ENCODE assay signal across 9 mouse cellular contexts in genomic region chr7:126582759-126583158, GRCm38 (mm10). TPM values are rescaled to one million over a fixed set of nuclear protein-coding genes. Genes with fewer than 3 reads are reported as not detected.
DNase-seq lines count a peak whose midpoint lies in the region; ATAC-seq and TF ChIP-seq lines count a peak whose summit lies in the region.
"Had no signal": no experiment of that assay in that cellular context is flagged by ENCODE, and none has a peak within 500 bp of the region (broad histone marks: within the 10 kb centered on the region; RNA-seq: fewer than 3 reads in every experiment).

No protein-coding gene starts in this region.

- H3K9me3 ChIP-seq in embryonic facial prominence, embryonic 14.5 days (ENCODE audit: control insufficient read depth, low read length): no peaks in the 10 kb centered on the region
- H3K9me3 ChIP-seq in intestine, embryonic 15.5 days: no peaks in the 10 kb centered on the region

- H3K36me3 ChIP-seq in embryonic facial prominence, embryonic 14.5 days (ENCODE audit: control insufficient read depth, insufficient read depth, low read length): peaks cover 7% of the 10 kb centered on the region
- H3K36me3 ChIP-seq in intestine, embryonic 15.5 days: no peaks in the 10 kb centered on the region

- peak overlapping the region; percentile 66 for H3K9ac ChIP-seq in embryonic facial prominence, embryonic 14.5 days (ENCODE audit: low read depth, low read length)
- peak overlapping the region; percentile 43 for H3K9ac ChIP-seq in intestine, embryonic 15.5 days

- DNase-seq in layer of hippocampus, adult 9-11 months: peak; percentile 39
- no peak for DNase-seq in layer of hippocampus, adult 9-10 months (ENCODE audit: low spot score)
- DNase-seq in adrenal gland, postnatal 36 days: peak; percentile 33 to 65
- DNase-seq in embryonic facial prominence, embryonic 14.5 days (ENCODE audit: low spot score): peak; percentile 38
- no peak for DNase-seq in lung, adult 2 months
- DNase-seq in retina, postnatal 1 day: peak; percentile 60
- no peak for DNase-seq in spleen, postnatal 14 days (ENCODE audit: low spot score in 2 of 2)

- no peak for TF ChIP-seq CTCF in lung, adult 2 months (IDR thresholded peaks at IDR 0.05; ENCODE audit: insufficient read depth, low read length)

- peak; percentile 62 for ATAC-seq in embryonic facial prominence, embryonic 14.5 days (ENCODE audit: low read depth)
- peak; percentile 62 for ATAC-seq in intestine, embryonic 15.5 days

- 2% methylated on average over 20 of the region's 20 CpGs for WGBS in embryonic facial prominence, embryonic 14.5 days
- 3% methylated on average over 20 of the region's 20 CpGs for WGBS in intestine, embryonic 15.5 days
- 3% methylated on average over 20 of the region's 20 CpGs for WGBS in lung, adult 2 months

- H3K4me2 ChIP-seq in embryonic facial prominence, embryonic 14.5 days (ENCODE audit: low read depth, low read length): peak overlapping the region; percentile 76
- peak overlapping the region; percentile 80 for H3K4me2 ChIP-seq in intestine, embryonic 15.5 days (replicated peaks)

- H3K27ac ChIP-seq in embryonic facial prominence, embryonic 14.5 days (replicated peaks; ENCODE audit: low read depth, low read length): peak overlapping the region; percentile 90; the same call in 1 of the 2 replicates
- peak overlapping the region; percentile 74; the same call in 1 of the 2 replicates for H3K27ac ChIP-seq in intestine, embryonic 15.5 days

- H3K4me3 ChIP-seq in embryonic facial prominence, embryonic 14.5 days (ENCODE audit: low read depth, low read length): peak overlapping the region; percentile 57
- peak overlapping the region; percentile 53 for H3K4me3 ChIP-seq in intestine, embryonic 15.5 days (replicated peaks)
- peak overlapping the region; percentile 80 for H3K4me3 ChIP-seq in lung, adult 2 months (replicated peaks; ENCODE audit: extremely low read depth, low read depth, low read length)

- no peak for TF ChIP-seq POLR2A in lung, adult 2 months (IDR thresholded peaks at IDR 0.05; ENCODE audit: borderline replicate concordance, extremely low read depth, low read depth, low read length)

- peaks cover 9% of the 10 kb centered on the region; the same call in 1 of the 2 replicates for H3K4me1 ChIP-seq in embryonic facial prominence, embryonic 14.5 days (ENCODE audit: control insufficient read depth, insufficient read depth, low read length)
- peaks cover 2% of the 10 kb centered on the region; the same call in 1 of the 2 replicates for H3K4me1 ChIP-seq in intestine, embryonic 15.5 days (replicated peaks)
- H3K4me1 ChIP-seq in lung, adult 2 months (ENCODE audit: control insufficient read depth, insufficient read depth, low read length): no peaks in the 10 kb centered on the region

- no peaks in the 10 kb centered on the region for H3K27me3 ChIP-seq in embryonic facial prominence, embryonic 14.5 days (replicated peaks; ENCODE audit: control insufficient read depth, insufficient read depth, low read length)
- H3K27me3 ChIP-seq in intestine, embryonic 15.5 days (replicated peaks): 0 out of 2 replicates have a peak, but pooled peaks cover under 1% of the 10 kb centered on the region

RNA-seq across cellular contexts. Expression of gene Apobr, which starts 2.0 kb away (rescaled TPM):
- 1 to 10 TPM; 1.5 TPM for total RNA-seq in adrenal gland, postnatal 36 days (2021)
- polyA plus RNA-seq in embryonic facial prominence, embryonic 14.5 days (2014; fragmentation: Nextera tagmentation; extraction: Ambion mirVana): 0.97 and 1.8 TPM in 2 replicates
- polyA plus RNA-seq in intestine, embryonic 15.5 days (2015; fragmentation: Nextera tagmentation; extraction: Ambion mirVana): 0.75 and 1.8 TPM in 2 replicates
- 17.6 and 18.1 TPM in 2 replicates for polyA plus RNA-seq in lung, adult 2 months (2012; rRNA removed)

RNA-seq across cellular contexts. Expression of gene Cln3, which starts 2.9 kb away (rescaled TPM):
- 10 to 100 TPM; 34.8 to 40.0 TPM for total RNA-seq in adrenal gland, postnatal 36 days (2021)
- 27.8 and 31.8 TPM in 2 replicates for polyA plus RNA-seq in embryonic facial prominence, embryonic 14.5 days (2014; fragmentation: Nextera tagmentation; extraction: Ambion mirVana)
- polyA plus RNA-seq in intestine, embryonic 15.5 days (2015; fragmentation: Nextera tagmentation; extraction: Ambion mirVana): 34.4 and 34.9 TPM in 2 replicates
- polyA plus RNA-seq in lung, adult 2 months (2012; rRNA removed): 63.8 and 104 TPM in 2 replicates

RNA-seq across cellular contexts. Expression of gene Il27, which starts 12.0 kb away (rescaled TPM):
- not detected for total RNA-seq in adrenal gland, postnatal 36 days (2021)
- not detected in 2 replicates for polyA plus RNA-seq in embryonic facial prominence, embryonic 14.5 days (2014; fragmentation: Nextera tagmentation; extraction: Ambion mirVana)
- polyA plus RNA-seq in intestine, embryonic 15.5 days (2015; fragmentation: Nextera tagmentation; extraction: Ambion mirVana): not detected in 2 replicates
- 0.43 and 0.79 TPM in 2 replicates for polyA plus RNA-seq in lung, adult 2 months (2012; rRNA removed)
- total RNA-seq: left cerebral cortex, postnatal 10 days had no signal

RNA-seq across cellular contexts. Expression of gene Eif3c, which starts 16.5 kb away (rescaled TPM):
- total RNA-seq in adrenal gland, postnatal 36 days (2021): 100 to 1,000 TPM; 243 to 301 TPM
- 158 and 167 TPM in 2 replicates for polyA plus RNA-seq in embryonic facial prominence, embryonic 14.5 days (2014; fragmentation: Nextera tagmentation; extraction: Ambion mirVana)
- 190 and 217 TPM in 2 replicates for polyA plus RNA-seq in intestine, embryonic 15.5 days (2015; fragmentation: Nextera tagmentation; extraction: Ambion mirVana)
- polyA plus RNA-seq in lung, adult 2 months (2012; rRNA removed): 71.6 and 83.9 TPM in 2 replicates

RNA-seq across cellular contexts. Expression of gene Nupr1, which starts 47.9 kb away (rescaled TPM):
- 10 to 100 TPM; 20.8 to 27.0 TPM for total RNA-seq in adrenal gland, postnatal 36 days (2021)
- 29.3 and 39.9 TPM in 2 replicates for polyA plus RNA-seq in embryonic facial prominence, embryonic 14.5 days (2014; fragmentation: Nextera tagmentation; extraction: Ambion mirVana)
- 53.4 and 111 TPM in 2 replicates for polyA plus RNA-seq in intestine, embryonic 15.5 days (2015; fragmentation: Nextera tagmentation; extraction: Ambion mirVana)
- 48.1 and 102 TPM in 2 replicates for polyA plus RNA-seq in lung, adult 2 months (2012; rRNA removed)

Comparison
In these comparisons a context has a peak if more than half of its experiments do, and no peak if none do; other contexts are left out.
1. DNase-seq: peak in layer of hippocampus, adult 9-11 months (single experiment), adrenal gland, postnatal 36 days (2 of 2), embryonic facial prominence, embryonic 14.5 days (single experiment) and retina, postnatal 1 day (single experiment); none in layer of hippocampus, adult 9-10 months (single experiment), lung, adult 2 months (single experiment) and spleen, postnatal 14 days (0 of 2).
2. Peak in every context shown above with its lines, with median percentiles within 50 percentile points of each other: H3K4me3 ChIP-seq.